Mouse (Mus musculus) kidney, postnatal 25 days (tissue): ENCODE measurements at regions not wholly inside any gene's neighbourhood (a gene's known extent, or its start where the extent isn't known, plus 50 kb on each side); places are given as distances from the start of the nearest gene placed in this dataset.

ENCODE experiments used
- DNase-seq, 2 experiments: peaks; one replicate each; pipeline ENCODE4 v3.0.0; 2021; ENCODE audit warnings: mixed read lengths in 2 of 2

DNA sequence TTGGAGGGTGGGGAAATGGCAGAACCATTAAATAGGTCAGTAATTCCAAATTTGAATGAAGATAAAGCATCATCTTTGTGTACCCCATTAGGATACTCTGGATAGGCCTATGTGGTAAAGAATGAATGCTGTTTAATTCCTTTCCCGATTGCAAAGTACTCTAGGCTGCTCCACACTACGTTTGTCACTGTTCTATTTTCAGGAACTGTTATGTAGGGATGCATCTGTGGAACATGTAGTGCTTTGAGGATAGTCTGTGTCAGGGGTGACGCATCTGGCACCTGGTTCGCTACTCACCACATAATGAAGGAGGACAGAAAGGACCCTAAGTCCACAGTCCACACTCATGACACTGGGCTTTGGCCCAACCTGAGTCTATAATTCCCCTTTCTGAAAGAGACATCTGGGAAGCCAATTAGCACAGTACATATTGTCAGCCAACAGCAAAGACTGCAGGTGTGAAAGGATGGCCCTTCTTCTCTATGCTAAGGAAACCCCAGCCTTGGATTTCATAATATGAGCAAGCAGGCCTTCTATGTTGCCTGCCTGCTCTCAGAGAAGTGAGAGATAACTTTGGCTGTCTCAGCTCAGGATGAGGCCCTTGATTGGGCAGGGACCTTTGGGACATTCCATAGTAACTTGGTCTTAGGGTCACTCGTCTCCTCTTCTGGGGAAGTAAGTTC is 230.4 kb upstream of the Marcks start:
- DNase-seq, result no peak

DNA sequence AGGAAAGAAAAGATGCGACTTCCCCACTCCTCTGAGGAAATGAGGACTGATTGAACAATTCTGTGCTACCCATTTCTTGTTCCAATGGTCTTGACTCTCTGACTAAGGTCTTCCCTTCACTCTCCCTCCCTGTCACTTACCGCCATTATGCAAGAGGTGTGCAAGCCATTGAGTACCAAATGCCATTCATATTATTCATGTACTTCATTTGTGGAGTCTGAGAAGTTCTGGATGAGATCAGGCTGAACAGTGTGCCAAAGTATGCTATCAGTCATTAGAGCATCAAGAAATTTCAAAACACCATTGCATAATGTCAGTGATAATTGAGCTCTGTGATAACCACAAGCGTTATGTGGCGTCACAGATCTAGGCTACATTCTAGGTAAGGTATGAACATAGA is 229.1 kb upstream of the Marcks start:
- DNase-seq, result no peak

DNA sequence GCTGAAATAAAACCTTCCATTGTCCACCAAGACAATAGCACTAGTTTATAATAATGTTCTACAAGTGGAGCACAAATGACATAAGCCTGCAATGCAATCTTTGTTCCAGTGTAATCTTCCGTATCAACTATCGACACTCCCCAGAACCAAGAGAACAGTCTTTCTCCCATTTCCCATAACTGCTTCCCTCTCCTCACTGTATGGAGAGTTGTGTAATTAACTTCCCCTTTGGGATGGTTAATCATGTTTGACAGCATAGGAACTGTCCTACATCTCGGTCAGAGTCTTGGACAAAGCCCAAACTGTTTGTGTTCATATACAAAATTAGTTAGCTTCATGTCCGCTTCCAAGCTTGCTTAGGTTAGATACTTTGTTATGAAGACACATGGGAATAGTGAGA is 225.8 kb upstream of the Marcks start:
- no peak for DNase-seq

- no peak for DNase-seq
Observed at GRCm38 (mm10) chr10:37360985-37361384, 222.3 kb upstream of the Marcks start.

DNA sequence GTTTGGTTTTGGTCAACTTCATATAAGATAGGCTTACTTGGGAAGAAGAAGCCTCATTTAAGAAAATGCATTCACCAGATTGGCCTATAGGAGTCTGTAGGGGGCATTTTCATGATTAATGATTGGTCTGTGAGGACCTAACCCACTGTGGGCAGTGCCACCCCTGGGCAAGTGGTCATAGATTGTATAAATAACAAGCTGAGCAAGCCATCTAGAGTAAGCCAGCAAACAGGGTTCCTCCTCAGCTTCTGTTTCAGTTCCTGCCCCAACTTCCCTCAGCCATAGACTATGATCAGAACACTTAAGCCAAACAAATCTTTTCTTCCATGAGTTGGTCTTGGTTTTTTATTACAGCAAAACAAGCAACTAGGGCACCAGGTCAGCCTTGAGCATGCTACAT is 220.2 kb upstream of the Marcks start:
- DNase-seq, result no peak

DNA sequence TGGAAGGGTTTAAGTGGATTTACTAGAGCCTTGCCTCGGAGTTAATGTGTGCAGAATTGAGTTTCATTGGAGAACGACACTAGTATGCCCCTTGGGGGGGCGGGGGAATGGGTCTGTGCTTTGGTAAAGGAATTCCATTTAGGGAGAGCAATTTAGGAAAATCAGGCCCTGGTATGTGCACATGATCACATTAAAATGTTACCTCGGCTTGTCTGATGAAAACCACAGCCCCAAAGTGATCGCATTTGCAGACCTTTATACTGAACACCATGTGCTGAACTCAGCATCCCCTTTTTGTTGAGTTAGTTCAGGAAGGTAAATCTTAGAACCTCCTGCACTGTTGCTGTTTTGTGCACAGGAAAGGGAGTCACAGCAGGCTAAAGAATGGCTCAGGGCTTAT is 219.6 kb upstream of the Marcks start:
- no peak for DNase-seq

GRCm38 (mm10) chr10:37357304-37358060 is 218.8 kb upstream of the Marcks start:
- DNase-seq, result no peak

- no peak for DNase-seq
Observed at GRCm38 (mm10) chr10:37349261-37349660, 210.5 kb upstream of the Marcks start.

DNA sequence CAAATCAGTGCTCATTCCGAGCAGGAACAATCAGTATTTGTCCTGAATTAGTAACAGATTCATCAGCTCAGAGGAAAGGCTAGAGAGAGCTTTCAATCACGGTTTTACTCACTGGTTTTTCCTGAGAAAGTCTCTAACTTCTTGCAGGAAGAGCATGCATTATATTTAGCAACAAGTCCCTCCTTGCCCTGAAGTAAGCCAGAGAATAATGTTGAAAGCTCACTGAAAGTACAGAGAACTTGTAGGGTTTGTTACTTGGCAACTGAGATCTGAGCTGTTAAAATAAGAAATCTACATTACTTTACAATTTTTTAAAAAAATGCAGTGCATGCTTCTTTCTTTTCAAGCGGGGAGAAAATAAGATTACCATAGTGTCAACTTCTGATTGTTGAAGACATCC is 209.7 kb upstream of the Marcks start:
- DNase-seq, result no peak

GRCm38 (mm10) chr10:37347661-37348060 is 208.9 kb upstream of the Marcks start:
- no peak for DNase-seq

- no peak for DNase-seq
Observed at GRCm38 (mm10) chr10:37342675-37343074, 204.0 kb upstream of the Marcks start.

DNA sequence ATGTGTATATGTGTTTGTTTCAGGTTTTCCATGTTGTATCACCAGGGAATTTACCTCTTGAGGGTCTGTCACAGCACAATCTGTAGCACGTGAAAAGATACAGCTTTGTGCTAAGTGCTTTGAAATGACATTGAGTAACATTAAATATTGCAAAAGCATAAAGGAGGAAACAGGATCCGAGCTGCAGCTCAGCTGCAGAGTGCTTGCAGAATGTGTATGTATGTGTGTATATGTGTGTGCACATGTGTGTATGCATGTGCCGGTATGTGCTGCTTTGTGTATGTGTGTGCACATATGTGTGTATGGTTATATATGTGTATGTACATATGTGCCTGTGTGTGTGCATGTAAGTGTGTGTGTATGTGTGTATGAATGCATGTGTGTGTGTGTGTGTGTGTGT is 200.9 kb upstream of the Marcks start:
- no peak for DNase-seq

DNA sequence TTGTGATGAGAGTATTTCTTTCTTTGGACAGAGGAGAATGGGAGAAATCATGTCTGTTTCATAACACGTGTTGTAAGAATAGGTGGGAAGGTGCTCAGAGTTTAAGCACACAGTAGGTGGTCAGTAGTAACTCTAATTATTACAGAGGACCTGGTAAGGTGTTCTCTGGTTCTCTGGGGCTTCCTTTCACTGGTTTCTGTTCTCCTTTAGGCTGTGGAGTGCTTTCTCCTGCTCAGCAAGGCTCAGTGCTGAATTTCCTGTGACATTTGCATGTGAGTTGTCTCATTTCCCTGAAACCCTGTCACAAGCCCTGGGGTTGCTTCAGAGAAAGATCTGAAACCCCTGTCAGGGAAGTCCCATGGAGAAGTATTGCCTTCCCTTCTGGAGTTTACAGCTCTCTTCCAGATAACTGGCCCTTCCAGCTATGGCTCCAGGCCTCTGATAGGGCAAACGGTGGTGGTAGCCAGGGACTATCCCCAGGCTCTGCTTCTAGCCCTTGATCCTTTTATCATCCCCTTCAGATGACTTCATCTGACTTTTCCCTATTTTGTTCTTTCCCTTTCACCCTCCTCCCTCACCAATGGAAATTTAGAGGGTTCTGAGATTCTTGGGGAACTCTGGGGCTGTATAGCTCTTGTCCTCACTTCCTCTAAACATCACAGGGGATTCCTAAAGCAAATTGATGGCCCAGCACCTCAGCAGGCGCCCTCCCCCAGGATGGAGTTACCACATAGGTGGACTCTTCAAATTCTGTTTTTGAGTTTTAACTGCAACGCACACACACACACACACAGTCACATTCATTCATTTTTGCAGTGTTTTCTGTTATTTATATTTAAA is 199.6 kb upstream of the Marcks start:
- DNase-seq, result no peak

GRCm38 (mm10) chr10:37337172-37337620 is 198.5 kb upstream of the Marcks start:
- peak; percentile 30 to 40 for DNase-seq

DNA sequence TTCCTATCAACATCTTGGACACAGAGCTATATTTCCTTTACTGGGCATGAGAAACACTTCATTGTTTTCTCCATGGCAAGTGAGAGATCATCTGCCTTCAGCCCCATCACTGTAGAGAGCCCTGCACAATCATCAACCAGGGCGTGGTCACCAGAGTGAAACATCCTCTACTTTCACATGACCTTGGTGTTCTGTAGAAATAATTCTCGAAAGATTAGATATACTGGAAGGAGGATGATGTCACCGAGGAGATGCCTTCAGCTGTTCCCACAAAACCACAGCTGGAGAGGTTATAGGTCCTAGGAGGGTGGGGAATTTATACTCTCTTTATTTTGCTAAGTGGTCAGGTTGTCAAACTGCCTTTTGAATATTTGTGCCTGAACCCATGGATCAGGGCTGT is 196.4 kb upstream of the Marcks start:
- no peak for DNase-seq

- DNase-seq, result no peak
Observed at GRCm38 (mm10) chr10:37326168-37326534, 187.4 kb upstream of the Marcks start.

GRCm38 (mm10) chr10:37325514-37326167 is 186.9 kb upstream of the Marcks start:
- DNase-seq, result no peak

GRCm38 (mm10) chr10:37323689-37324088 is 185.0 kb upstream of the Marcks start:
- no peak for DNase-seq

DNA sequence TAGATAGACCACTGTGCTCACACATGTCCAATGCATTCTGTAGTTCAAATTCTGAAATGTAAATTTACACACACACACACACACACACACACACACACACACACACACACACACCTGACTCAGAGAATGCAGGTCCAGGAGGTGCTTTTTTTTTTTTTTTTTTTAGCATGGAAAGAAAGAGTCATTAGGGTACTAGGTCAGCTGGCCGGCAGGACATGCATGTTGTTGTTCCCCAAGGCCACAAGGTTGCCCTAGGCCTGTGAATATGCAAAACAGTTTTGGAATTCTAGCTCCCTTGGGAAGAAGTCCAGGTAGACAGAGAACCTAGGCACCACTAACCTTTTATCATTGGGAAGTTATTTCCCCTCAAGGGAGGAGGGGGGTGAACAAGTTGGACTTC is 184.1 kb upstream of the Marcks start:
- DNase-seq, result no peak

DNA sequence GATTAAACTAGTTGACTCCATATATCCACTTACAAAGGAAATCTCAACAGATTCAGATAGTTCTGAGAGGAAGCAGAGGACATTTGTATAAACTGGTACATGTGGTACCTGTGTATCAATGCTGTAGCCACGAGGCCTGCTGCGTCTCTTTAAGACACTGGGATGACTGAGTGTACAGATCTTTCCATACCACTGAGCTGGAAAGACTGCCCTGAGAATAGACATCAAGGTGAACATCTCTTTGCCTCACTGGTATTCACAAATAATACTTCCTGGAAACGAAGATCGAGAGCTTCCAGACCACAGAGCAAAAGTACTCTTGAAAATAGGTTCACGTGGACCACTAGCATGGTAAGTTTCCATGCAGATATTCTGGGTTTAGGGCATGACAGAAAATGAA is 183.6 kb upstream of the Marcks start:
- DNase-seq, result no peak

- no peak for DNase-seq
Observed at GRCm38 (mm10) chr10:37321171-37321570, 182.5 kb upstream of the Marcks start.

GRCm38 (mm10) chr10:37319746-37320430 is 181.2 kb upstream of the Marcks start:
- no peak for DNase-seq

GRCm38 (mm10) chr10:37316701-37317100 is 178.0 kb upstream of the Marcks start:
- DNase-seq, result no peak
